Mouse (Mus musculus): ENCODE measurements around the gene Carmil1.

The Carmil1 gene

GRCm38 (mm10) chr13:24100516-24101094, 180.0 kb downstream of the Carmil1 start:
- DNase-seq, result no peak

GRCm38 (mm10) chr13:24096573-24096972, 184.0 kb downstream of the Carmil1 start:
- no peak for DNase-seq

GRCm38 (mm10) chr13:24094825-24095547, 185.6 kb downstream of the Carmil1 start:
- DNase-seq, result peak in 1 of 2 experiments; percentile 23

- no peak for DNase-seq
Measured at GRCm38 (mm10) chr13:24093108-24093507, 187.5 kb downstream of the Carmil1 start.

GRCm38 (mm10) chr13:24092073-24092472, 188.5 kb downstream of the Carmil1 start:
- no peak for DNase-seq

GRCm38 (mm10) chr13:24082153-24082552, 198.4 kb downstream of the Carmil1 start:
- DNase-seq, result no peak

- DNase-seq, result no peak
Measured at GRCm38 (mm10) chr13:24081698-24082097, 198.9 kb downstream of the Carmil1 start.

- no peak for DNase-seq
Measured at GRCm38 (mm10) chr13:24072588-24072987, 208.0 kb downstream of the Carmil1 start.

GRCm38 (mm10) chr13:24067553-24067952, 213.0 kb downstream of the Carmil1 start:
- no peak for DNase-seq

GRCm38 (mm10) chr13:24065536-24065935, 215.1 kb downstream of the Carmil1 start:
- no peak for DNase-seq

GRCm38 (mm10) chr13:24062770-24063169, 217.8 kb downstream of the Carmil1 start:
- no peak for DNase-seq

- no peak for DNase-seq
Measured at GRCm38 (mm10) chr13:24055072-24055869, 225.3 kb downstream of the Carmil1 start.

- DNase-seq, result no peak
Measured at GRCm38 (mm10) chr13:24051496-24051895, 229.1 kb downstream of the Carmil1 start.

GRCm38 (mm10) chr13:24050330-24050729, 230.3 kb downstream of the Carmil1 start:
- DNase-seq, result no peak

- no peak for DNase-seq
Measured at GRCm38 (mm10) chr13:24049267-24050034, 231.1 kb downstream of the Carmil1 start.

- DNase-seq, result no peak
Measured at GRCm38 (mm10) chr13:24048611-24049010, 232.0 kb downstream of the Carmil1 start.

GRCm38 (mm10) chr13:24045271-24045670, 235.3 kb downstream of the Carmil1 start:
- no peak for DNase-seq

GRCm38 (mm10) chr13:24040221-24040620, 240.4 kb downstream of the Carmil1 start:
- DNase-seq, result no peak

- no peak for DNase-seq
Measured at GRCm38 (mm10) chr13:24037502-24037901, 243.1 kb downstream of the Carmil1 start.

- no peak for DNase-seq
Measured at GRCm38 (mm10) chr13:24036150-24036549, 244.4 kb downstream of the Carmil1 start.

- no peak for DNase-seq
Measured at GRCm38 (mm10) chr13:24027191-24028170, 253.1 kb downstream of the Carmil1 start.

GRCm38 (mm10) chr13:24018515-24018914, 262.1 kb downstream of the Carmil1 start:
- no peak for DNase-seq

All from B cell, adult 2 months (primary cell).